Comparison of ENCODE assay signal across 8 mouse cellular contexts in genomic region chr12:83018005-83018404, GRCm38 (mm10).
A peak's percentile ranks its signal among the peaks of the same experiment; 100 is the strongest.
DNase-seq lines count a peak whose midpoint lies in the region; TF ChIP-seq lines count a peak whose summit lies in the region.
"Had no signal": no experiment of that assay in that cellular context is flagged by ENCODE, and none has a peak within 500 bp of the region (broad histone marks: within the 10 kb centered on the region; RNA-seq: fewer than 3 reads in every experiment).

No protein-coding gene starts in this region.

- DNase-seq in CD8-positive naive resting alpha-beta T cell, adult 2 months (ENCODE audit: low read depth in 2 of 2, low spot score in 2 of 2): peak; percentile 38 to 57
- DNase-seq in MN1 (ENCODE audit: low spot score): peak; percentile 91
- DNase-seq in cerebellum, adult 2 months: peak; percentile 66 to 77
- DNase-seq in frontal cortex, postnatal 36 days (ENCODE audit: low spot score in 2 of 2): peak; percentile 89 to 94
- peak; percentile 85 to 87 for DNase-seq in kidney, postnatal 4 days
- DNase-seq in lung, adult 2 months: peak; percentile 75
- DNase-seq in skeletal muscle tissue, adult 2 months (ENCODE audit: low read depth, low spot score): peak; percentile 64

- no peaks in the 10 kb centered on the region for H3K4me1 ChIP-seq in cerebellum, adult 2 months (ENCODE audit: control insufficient read depth, insufficient read depth, low read length)
- H3K4me1 ChIP-seq in lung, adult 2 months (ENCODE audit: control insufficient read depth, insufficient read depth, low read length): no peaks in the 10 kb centered on the region

- H3K27ac ChIP-seq in cerebellum, adult 2 months (ENCODE audit: insufficient read depth, low read length): no peak overlapping the region
- H3K27ac ChIP-seq: lung, embryonic 15.5 days had no signal

- TF ChIP-seq CTCF in cerebellum, adult 2 months (IDR thresholded peaks at IDR 0.05; ENCODE audit: borderline replicate concordance, insufficient read depth, low read depth, low read length): peak; percentile 73
- TF ChIP-seq CTCF in lung, adult 2 months (IDR thresholded peaks at IDR 0.05; ENCODE audit: insufficient read depth, low read length): peak; percentile 49; the same call in 1 of the 2 replicates

- TF ChIP-seq POLR2A in cerebellum, adult 2 months (IDR thresholded peaks at IDR 0.05; ENCODE audit: borderline replicate concordance, insufficient read depth, low read length): no peak
- TF ChIP-seq POLR2A in lung, adult 2 months (IDR thresholded peaks at IDR 0.05; ENCODE audit: borderline replicate concordance, extremely low read depth, low read depth, low read length): no peak

- no peaks in the 10 kb centered on the region for H3K27me3 ChIP-seq in cerebellum, adult 2 months (ENCODE audit: control insufficient read depth, insufficient read depth, low read length)
- H3K27me3 ChIP-seq: lung, embryonic 15.5 days had no signal

- H3K4me3 ChIP-seq in cerebellum, adult 2 months (replicated peaks; ENCODE audit: insufficient read depth, low read depth, low read length): no peak overlapping the region
- H3K4me3 ChIP-seq in lung, adult 2 months (replicated peaks; ENCODE audit: extremely low read depth, low read depth, low read length): no peak overlapping the region
- H3K4me3 ChIP-seq: lung, embryonic 15.5 days had no signal

- WGBS in cerebellum, adult 2 months: 3% methylated on average over 3 of the region's 3 CpGs
- whole genome bisulfite sequencing in lung, adult 2 months: 4% methylated on average over 3 of the region's 3 CpGs
